Mouse (Mus musculus) CD4-positive helper T cell, adult 2 months (primary cell): ENCODE data around the gene Yeats4.
"Not testable (repeated sequence)": the region's sequence is repeated elsewhere in the genome, so short reads cannot be mapped to it uniquely, and the experiment has no call there.

Source experiments
- DNase-seq: peaks from one replicate; pipeline ENCODE4 v3.0.0-alpha.2; 2012; ENCODE audit warnings: low read depth, missing footprints, low spot score

Gene Yeats4

GRCm38 (mm10) chr10:117224102-117224990 lies at the start of gene Yeats4:
Gene Yeats4 (minus strand): TSS chr10:117224507.
- DNase-seq: peak; percentile 96

GRCm38 (mm10) chr10:117272023-117272422 lies 47.7 kb upstream of the Yeats4 start:
- DNase-seq: peak; percentile 7

- DNase-seq: no peak
These were observed 35.6 kb upstream of the Yeats4 start for GRCm38 (mm10) chr10:117259870-117260269.

DNA sequence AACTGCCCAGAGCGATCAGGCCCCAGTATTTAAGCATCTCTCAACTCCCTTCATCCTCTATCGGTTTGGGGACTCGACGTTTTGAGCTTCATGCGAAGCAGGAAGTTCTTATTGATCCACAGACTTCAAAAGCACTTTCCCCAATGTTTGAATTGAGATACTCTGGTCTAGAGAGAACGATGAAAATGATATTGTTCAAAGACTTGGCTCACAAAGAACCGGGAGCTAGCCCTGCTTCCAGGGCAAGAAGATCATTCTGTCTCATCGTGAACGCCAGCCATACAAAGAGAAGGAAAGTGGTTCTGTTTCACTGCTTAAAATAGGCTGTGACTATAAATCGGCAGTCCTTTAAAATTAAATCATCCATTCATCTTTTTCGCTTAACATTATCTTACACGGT lies 14.3 kb upstream of the Yeats4 start, which contains the start of gene 9530003J23Rik:
Gene 9530003J23Rik, minus strand, starts transcription at position 101 of the 400 bp plus-strand sequence.
- DNase-seq: no peak

DNA sequence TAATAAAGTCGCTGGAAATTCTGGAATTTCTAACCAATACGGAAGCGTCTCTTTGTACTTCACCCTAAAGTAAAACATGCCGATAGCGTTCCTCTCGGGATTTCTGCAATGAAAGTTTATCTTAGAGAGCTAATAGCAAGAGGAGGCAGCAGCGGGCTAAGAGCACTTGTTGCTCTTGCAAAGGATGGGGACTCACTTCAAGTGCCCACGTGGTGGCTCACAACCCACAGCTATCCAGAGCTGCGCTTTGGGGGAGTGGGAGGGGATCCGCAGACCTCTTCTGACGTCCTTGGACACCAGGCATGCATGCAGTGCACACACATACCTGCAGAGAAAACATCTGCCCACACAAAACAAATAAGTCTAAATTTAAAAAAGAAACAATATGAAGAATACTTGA lies 11.6 kb upstream of the Yeats4 start:
- no peak for DNase-seq

DNA sequence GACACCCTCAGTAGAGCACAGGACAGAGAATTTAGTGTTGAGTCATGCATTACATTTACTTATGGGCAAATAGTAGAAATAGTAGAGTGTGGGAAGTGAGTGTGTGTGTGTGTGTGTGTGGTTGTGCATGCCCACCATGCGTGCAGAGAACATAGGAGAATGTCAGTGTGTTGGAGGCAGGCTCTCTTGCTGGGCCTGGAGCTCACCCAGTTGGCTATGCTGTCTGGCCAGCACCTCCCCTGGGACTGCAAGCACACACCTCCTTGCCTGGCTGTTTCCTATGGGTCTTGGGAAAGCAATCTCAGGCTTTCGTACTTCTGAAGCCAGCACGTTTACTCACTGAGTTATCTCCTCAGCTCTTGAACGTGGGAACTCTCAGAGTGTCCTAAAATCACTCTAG lies 10.5 kb upstream of the Yeats4 start:
- no peak for DNase-seq

- DNase-seq: no peak
These were observed 5.5 kb upstream of the Yeats4 start for GRCm38 (mm10) chr10:117229826-117230225.

DNA sequence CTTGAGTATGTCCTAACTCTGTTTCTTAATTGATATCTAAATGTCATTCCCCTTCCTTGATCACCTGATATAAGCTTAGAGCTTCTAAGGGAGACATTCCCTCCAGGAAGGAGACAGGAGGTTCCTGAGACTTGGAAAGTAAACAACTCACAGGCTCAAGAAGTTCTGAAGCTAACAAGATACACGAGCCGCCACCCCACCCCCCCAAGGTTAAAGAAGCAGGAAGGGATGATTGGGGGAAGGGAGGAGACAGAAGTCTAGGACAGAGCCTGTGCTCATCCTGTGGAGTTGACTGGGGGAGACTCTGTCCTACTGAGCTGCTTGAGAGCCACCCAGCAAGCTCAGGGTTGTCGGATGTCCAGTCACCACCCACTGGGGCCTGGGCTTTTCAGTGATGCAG lies 1.7 kb upstream of the Yeats4 start:
- DNase-seq: no peak

GRCm38 (mm10) chr10:117225094-117225493 lies 787 bp upstream of the Yeats4 start:
- no peak for DNase-seq

- no peak for DNase-seq
These were observed 577 bp downstream of the Yeats4 start for GRCm38 (mm10) chr10:117223758-117224101.

DNA sequence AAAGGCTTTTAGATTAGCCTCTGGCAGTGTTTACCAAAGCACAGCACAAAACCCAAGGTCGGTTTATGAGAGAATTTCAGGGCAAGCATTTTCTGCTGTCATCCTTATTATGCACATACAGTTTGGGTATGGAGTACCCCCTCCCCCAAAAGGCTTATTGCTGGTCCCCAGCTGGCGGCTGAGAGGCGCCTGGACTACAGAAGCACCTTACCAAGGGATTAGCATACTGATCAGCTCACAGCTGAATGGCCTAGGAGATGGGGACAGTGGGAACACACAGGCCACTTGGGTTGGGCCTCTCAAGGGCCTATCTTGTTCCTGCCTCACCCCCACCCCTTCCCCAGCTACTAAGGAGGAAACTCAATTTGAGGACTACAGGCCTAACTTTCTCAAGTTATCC lies 1.5 kb downstream of the Yeats4 start:
- no peak for DNase-seq

DNA sequence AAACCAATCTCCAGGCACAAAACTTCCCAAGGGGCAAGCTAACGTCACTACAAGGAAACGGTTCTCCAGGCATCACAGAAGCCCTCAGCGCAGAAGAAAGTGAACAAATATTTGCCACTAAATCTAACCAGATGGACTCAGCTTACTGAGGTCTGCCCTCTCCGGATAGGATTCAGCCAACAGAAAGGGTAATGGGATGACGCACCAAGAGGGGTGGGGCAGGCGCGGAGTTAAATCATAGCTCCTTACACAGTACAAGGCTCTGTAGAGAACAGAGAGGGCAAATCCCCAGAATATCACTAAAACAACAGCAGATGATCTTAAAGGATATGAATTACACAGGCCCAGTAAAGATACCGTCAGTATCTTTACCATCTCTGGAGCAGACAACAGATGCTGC lies 6.0 kb downstream of the Yeats4 start:
- no peak for DNase-seq

- DNase-seq: peak; percentile 30
These were observed 7.0 kb downstream of the Yeats4 start for GRCm38 (mm10) chr10:117217246-117217840.

- DNase-seq: peak; percentile 72
These were observed 7.5 kb downstream of the Yeats4 start for GRCm38 (mm10) chr10:117216793-117217192.

DNA sequence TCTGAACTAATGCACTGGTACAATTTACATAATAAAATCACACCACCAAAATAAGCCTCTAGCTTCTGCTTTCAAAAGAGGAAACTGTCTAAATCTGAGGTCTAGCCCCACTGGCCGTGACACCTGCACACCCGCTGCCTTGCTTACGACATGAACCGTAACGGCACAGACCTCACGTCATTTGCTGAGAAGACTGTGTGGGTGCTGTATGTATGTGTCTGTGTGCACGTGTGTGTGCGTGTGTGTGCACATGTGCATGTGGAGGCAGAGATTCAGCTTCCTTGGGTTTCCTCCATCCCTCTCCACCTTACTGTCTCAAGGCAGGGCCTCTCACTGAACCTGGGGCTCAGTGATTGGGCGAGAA lies 8.2 kb downstream of the Yeats4 start:
- DNase-seq: peak; percentile 50

GRCm38 (mm10) chr10:117215409-117216131 lies 8.7 kb downstream of the Yeats4 start:
- peak; percentile 50 for DNase-seq

DNA sequence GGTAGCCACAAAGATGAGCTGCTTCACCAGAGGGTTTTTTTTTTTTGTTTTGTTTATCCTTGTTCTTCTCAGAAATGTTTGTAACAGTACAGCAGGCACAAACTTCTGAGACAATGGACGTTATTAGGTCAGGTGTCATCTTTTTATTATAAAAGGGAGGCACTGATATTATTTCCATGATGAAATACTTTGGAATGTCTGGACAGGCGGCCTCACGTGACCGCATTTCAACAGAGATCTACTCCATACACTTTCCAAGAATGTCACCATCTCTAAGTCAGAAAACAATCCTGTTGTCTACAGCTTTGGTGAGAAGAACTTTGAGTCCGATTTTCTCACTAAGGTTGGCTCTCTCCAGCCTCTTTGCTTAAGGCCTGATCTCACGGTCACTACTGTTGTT lies 13.3 kb downstream of the Yeats4 start:
- no peak for DNase-seq

GRCm38 (mm10) chr10:117209469-117209938 lies 14.8 kb downstream of the Yeats4 start:
- DNase-seq: peak; percentile 64

DNA sequence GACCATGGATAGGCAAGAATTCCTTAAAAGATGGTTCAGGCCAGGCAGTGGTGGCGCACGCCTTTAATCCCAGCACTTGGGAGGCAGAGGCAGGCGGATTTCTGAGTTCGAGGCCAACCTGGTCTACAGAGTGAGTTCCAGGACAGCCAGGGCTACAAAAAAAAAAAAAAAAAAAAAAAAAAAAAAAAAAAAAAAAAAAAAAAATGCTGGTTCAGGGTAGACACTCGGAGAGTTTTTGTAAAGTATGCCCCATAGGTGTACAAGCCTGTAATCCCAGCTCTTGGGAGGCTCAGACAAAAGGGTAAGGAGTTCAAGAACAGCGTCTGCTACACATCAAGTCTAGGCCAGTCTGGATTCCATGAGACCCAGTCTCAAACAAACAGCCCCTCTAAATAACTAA lies 15.5 kb downstream of the Yeats4 start:
- DNase-seq: not testable (repeated sequence)

DNA sequence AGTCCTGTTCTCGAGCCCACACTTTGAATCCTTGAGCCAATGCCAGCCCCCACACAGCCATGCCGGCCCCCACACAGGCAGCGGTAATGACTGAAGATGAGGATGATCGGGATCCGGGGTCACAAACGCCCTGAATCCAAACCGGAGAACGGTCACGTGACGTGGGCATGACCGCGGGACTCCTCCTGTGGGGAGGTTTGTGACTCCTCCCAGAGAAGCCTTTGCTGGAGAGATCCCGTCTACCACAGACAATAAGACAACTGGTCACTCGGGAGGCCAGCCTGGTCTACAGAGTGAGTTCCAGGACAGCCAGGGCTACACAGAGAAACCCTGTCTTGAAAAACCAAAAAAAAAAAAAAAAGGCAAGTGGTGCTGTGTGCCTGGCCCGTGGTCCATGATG lies 16.1 kb downstream of the Yeats4 start:
- no peak for DNase-seq

DNA sequence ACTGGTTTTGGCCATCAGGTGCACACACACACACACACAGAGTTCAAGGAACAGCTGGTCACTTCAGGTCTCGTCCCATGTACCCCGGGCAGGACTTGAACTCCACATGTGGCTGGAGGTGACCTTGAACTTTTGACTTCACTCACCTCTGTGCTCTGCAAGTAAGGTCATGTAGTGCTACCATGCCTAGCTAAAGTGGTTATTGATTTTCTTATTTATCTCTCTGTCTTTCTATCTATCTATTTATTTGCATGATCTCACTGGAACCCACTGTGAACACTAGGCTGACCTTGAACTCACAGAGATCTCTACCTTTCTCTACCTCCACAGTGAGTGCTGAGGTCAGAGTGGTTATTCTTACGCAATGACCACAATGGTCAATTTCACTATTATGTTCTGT lies 18.2 kb downstream of the Yeats4 start:
- no peak for DNase-seq

GRCm38 (mm10) chr10:117203558-117203981 lies 20.7 kb downstream of the Yeats4 start:
- DNase-seq: no peak
